Mouse (Mus musculus) intestine, postnatal 0 days (tissue): ENCODE data around the gene Stom. TPM values are rescaled to one million over a fixed set of nuclear protein-coding genes. Genes with fewer than 3 reads are reported as not detected.

Experiments
- ATAC-seq: fragments of 200-750 bp; cut with Nextera tagmentation; 2 replicates; pipeline ENCODE4 v1.8.0; 2017; ENCODE audit warnings: mild to moderate bottlenecking, moderate TSS enrichment, moderate library complexity
- H3K27ac ChIP-seq: fragments of 300-500 bp; sonication (generic); 2 replicates; pipeline ENCODE4 v1.5.1; 2014; ENCODE audit warnings: mild to moderate bottlenecking, low read depth, low read length, moderate library complexity
- H3K27me3 ChIP-seq: fragments of 300-500 bp; sonication (generic); replicated peaks from 2 replicates; pipeline ENCODE4 v1.6.1; 2014; ENCODE audit warnings: low read length, mixed read lengths; ENCODE audit not compliant: control insufficient read depth, insufficient read depth
- H3K36me3 ChIP-seq: fragments of 300-500 bp; sonication (generic); 2 replicates; pipeline ENCODE4 v1.6.1; 2014; ENCODE audit warnings: mild to moderate bottlenecking, moderate library complexity; ENCODE audit not compliant: control insufficient read depth, insufficient read depth
- H3K4me1 ChIP-seq: fragments of 300-500 bp; sonication (generic); replicated peaks from 2 replicates; pipeline ENCODE4 v1.6.1; 2014; ENCODE audit warnings: antibody characterized with exemption, low read length, mixed read lengths; ENCODE audit not compliant: control insufficient read depth, insufficient read depth
- H3K4me2 ChIP-seq: fragments of 300-500 bp; sonication (generic); replicated peaks from 2 replicates; pipeline ENCODE4 v1.6.1; 2014; ENCODE audit warnings: low read depth, mild to moderate bottlenecking, moderate library complexity
- H3K4me3 ChIP-seq: fragments of 300-500 bp; sonication (generic); 2 replicates; pipeline ENCODE4 v1.5.1; 2014; ENCODE audit warnings: low read depth, low read length
- H3K9ac ChIP-seq: fragments of 300-500 bp; sonication (generic); 2 replicates; pipeline ENCODE4 v1.6.1; 2014; ENCODE audit warnings: mild to moderate bottlenecking, low read depth, low read length
- H3K9me3 ChIP-seq: fragments of 300-500 bp; sonication (generic); 2 replicates; pipeline ENCODE4 v1.6.1; 2016; ENCODE audit warnings: mixed run types; ENCODE audit not compliant: control insufficient read depth
- CTCF ChIP-seq: sonication (generic); IDR thresholded peaks from 2 replicates; pipeline ENCODE4 v1.5.1; 2016; ENCODE audit warnings: low read depth, mild to moderate bottlenecking, control low read depth, antibody characterized with exemption, moderate library complexity
- WGBS: fragments of 180-500 bp; shearing (Covaris S2); extraction: QIAGEN DNeasy Blood & Tissue Kit; methylation state at CpG from one replicate; pipeline ENCODE4 v1.1.7; 2014; 5-methylcytosine and 5-hydroxymethylcytosine counted together
- polyA plus RNA-seq: library from polyadenylated mRNA; unstranded; fragments of >200 nt; fragmentation: Nextera tagmentation; extraction: Ambion mirVana; gene quantifications from 2 replicates; pipeline ENCODE4 v1.2.1, GENCODE M21; 2015

Gene Stom
- polyA plus RNA-seq = 39.9 and 45.6 TPM in 2 replicates

GRCm38 (mm10) chr2:35336388-35337280 lies at the start of gene Stom:
TSS of gene Stom (minus strand) at chr2:35336976.
- H3K27ac ChIP-seq = peak within 1 kb of the TSS; percentile 75
- no peaks in the 10 kb centered on the region for H3K27me3 ChIP-seq
- under 1% methylated on average over 45 of the region's 45 CpGs for WGBS
- H3K4me1 ChIP-seq = peaks cover 11% of the 10 kb centered on the region; the same call in 1 of the 2 replicates
- H3K9me3 ChIP-seq = no peaks in the 10 kb centered on the region
- peak within 1 kb of the TSS; percentile 96 for H3K4me2 ChIP-seq
- peak within 1 kb of the TSS; percentile 69 for H3K4me3 ChIP-seq
- peak within 1 kb of the TSS; percentile 66 for H3K9ac ChIP-seq
- TF ChIP-seq CTCF = peak; percentile 41
- no peaks in the 10 kb centered on the region for H3K36me3 ChIP-seq
- peak; percentile 94 for ATAC-seq

- Histone ChIP-seq H3K9me3 (no peaks in the 10 kb centered on the region; the same call in 1 of the 2 replicates), H3K27me3 (no peaks in the 10 kb centered on the region), H3K4me1 (no peaks in the 10 kb centered on the region), H3K4me3 (no peak overlapping the region), H3K36me3 (no peaks in the 10 kb centered on the region), H3K27ac (no peak overlapping the region), H3K9ac (no peak overlapping the region), H3K4me2 (no peak overlapping the region)
- ATAC-seq = no peak
- no peak for TF ChIP-seq CTCF
- WGBS = 65% methylated on average over 9 of the region's 9 CpGs
Measured at GRCm38 (mm10) chr2:35385441-35385871, 48.7 kb upstream of the Stom start.

GRCm38 (mm10) chr2:35379306-35379705 lies 42.5 kb upstream of the Stom start:
- no peak for TF ChIP-seq CTCF
- H3K4me3 ChIP-seq = no peak overlapping the region
- no peaks in the 10 kb centered on the region for H3K9me3 ChIP-seq
- no peak overlapping the region for H3K4me2 ChIP-seq
- no peaks in the 10 kb centered on the region for H3K4me1 ChIP-seq
- ATAC-seq = no peak
- no peak overlapping the region for H3K9ac ChIP-seq
- H3K36me3 ChIP-seq = no peaks in the 10 kb centered on the region
- WGBS = 59% methylated on average over 9 of the region's 9 CpGs
- H3K27me3 ChIP-seq = no peaks in the 10 kb centered on the region
- H3K27ac ChIP-seq = no peak overlapping the region

- Histone ChIP-seq H3K4me3 (no peak overlapping the region), H3K9me3 (no peaks in the 10 kb centered on the region), H3K9ac (no peak overlapping the region), H3K36me3 (no peaks in the 10 kb centered on the region), H3K4me2 (no peak overlapping the region), H3K27me3 (no peaks in the 10 kb centered on the region), H3K4me1 (no peaks in the 10 kb centered on the region), H3K27ac (no peak overlapping the region)
- no peak for ATAC-seq
- 24% methylated on average over 6 of the region's 6 CpGs for WGBS
- no peak for TF ChIP-seq CTCF
Measured at GRCm38 (mm10) chr2:35377600-35377999, 40.8 kb upstream of the Stom start.

GRCm38 (mm10) chr2:35373003-35373402 lies 36.2 kb upstream of the Stom start:
- no peaks in the 10 kb centered on the region for H3K36me3 ChIP-seq
- no peak overlapping the region for H3K4me3 ChIP-seq
- no peak overlapping the region for H3K4me2 ChIP-seq
- H3K27me3 ChIP-seq = no peaks in the 10 kb centered on the region
- peak; percentile 80 for TF ChIP-seq CTCF
- H3K9me3 ChIP-seq = no peaks in the 10 kb centered on the region
- no peak overlapping the region for H3K27ac ChIP-seq
- H3K4me1 ChIP-seq = no peaks in the 10 kb centered on the region
- WGBS = 25% methylated on average over 3 of the region's 3 CpGs
- no peak overlapping the region for H3K9ac ChIP-seq
- ATAC-seq = no peak

GRCm38 (mm10) chr2:35370686-35371085 lies 33.9 kb upstream of the Stom start:
- no peak for ATAC-seq
- TF ChIP-seq CTCF = no peak
- Histone ChIP-seq H3K4me1 (no peaks in the 10 kb centered on the region), H3K4me3 (no peak overlapping the region), H3K27ac (no peak overlapping the region), H3K36me3 (no peaks in the 10 kb centered on the region), H3K4me2 (no peak overlapping the region), H3K9me3 (no peaks in the 10 kb centered on the region), H3K27me3 (no peaks in the 10 kb centered on the region), H3K9ac (no peak overlapping the region)
